Mouse (Mus musculus): ENCODE measurements around the gene Tnfaip2. TPM values are rescaled to one million over a fixed set of nuclear protein-coding genes. Genes with fewer than 3 reads are reported as not detected.

Tnfaip2 gene
- total and polyA plus RNA-seq, 3 experiments = 94.7 to 123 (median 101) TPM

GRCm38 (mm10) chr12:111430868-111431817 is 11.1 kb upstream of the Tnfaip2 start:
- Histone ChIP-seq H3K9me3 (replicated peaks) (peaks cover 4% of the 10 kb centered on the region; the same call in 1 of the 2 replicates), H3K36me3 (replicated peaks) (no peaks in the 10 kb centered on the region), H3K4me1 (ENCODE audit: insufficient read depth, low read depth, low read length) (peaks cover 83% of the 10 kb centered on the region), H3K27me3 (ENCODE audit: insufficient read depth, low read length) (peaks cover 6% of the 10 kb centered on the region; the same call in 1 of the 2 replicates), H3K4me3 (ENCODE audit: low read depth, low read length) (peak overlapping the region; percentile 40; the same call in 1 of the 2 replicates)
- ATAC-seq (ENCODE audit: extremely low read depth, insufficient number of reproducible peaks, low FRiP score, poor library complexity, severe bottlenecking) (no peak), DNase-seq (ENCODE audit: low spot score) (no peak)
- no peak for TF ChIP-seq GATA2 (IDR thresholded peaks at IDR 0.05; ENCODE audit: borderline replicate concordance, low read depth, low read length)
- TF ChIP-seq TAL1 (conservative IDR thresholded peaks at IDR 0.05; ENCODE audit: low read depth, low read length) = no peak
- TF ChIP-seq CTCF (IDR thresholded peaks at IDR 0.05; ENCODE audit: low read depth, low read length) = no peak
- no peak for TF ChIP-seq POLR2AphosphoS5 (IDR thresholded peaks at IDR 0.05; ENCODE audit: insufficient replicate concordance, low read depth, low read length)
- no peak for TF ChIP-seq GATA1 (IDR thresholded peaks at IDR 0.05; ENCODE audit: borderline replicate concordance, low read length)

- Histone ChIP-seq H3K36me3 (replicated peaks) (no peaks in the 10 kb centered on the region), H3K4me1 (ENCODE audit: insufficient read depth, low read depth, low read length) (peaks cover 88% of the 10 kb centered on the region), H3K4me3 (ENCODE audit: low read depth, low read length) (no peak overlapping the region), H3K9me3 (replicated peaks) (peaks cover 4% of the 10 kb centered on the region; the same call in 1 of the 2 replicates), H3K27me3 (ENCODE audit: insufficient read depth, low read length) (peaks cover 6% of the 10 kb centered on the region; the same call in 1 of the 2 replicates)
- no peak for TF ChIP-seq GATA2 (IDR thresholded peaks at IDR 0.05; ENCODE audit: borderline replicate concordance, low read depth, low read length)
- no peak for TF ChIP-seq GATA1 (IDR thresholded peaks at IDR 0.05; ENCODE audit: borderline replicate concordance, low read length)
- no peak for TF ChIP-seq TAL1 (conservative IDR thresholded peaks at IDR 0.05; ENCODE audit: low read depth, low read length)
- no peak for TF ChIP-seq POLR2AphosphoS5 (IDR thresholded peaks at IDR 0.05; ENCODE audit: insufficient replicate concordance, low read depth, low read length)
- TF ChIP-seq CTCF (IDR thresholded peaks at IDR 0.05; ENCODE audit: low read depth, low read length) = no peak
- ATAC-seq (ENCODE audit: extremely low read depth, insufficient number of reproducible peaks, low FRiP score, poor library complexity, severe bottlenecking) = no peak
- no peak for DNase-seq (ENCODE audit: low spot score)
Measured at GRCm38 (mm10) chr12:111432097-111432496, 10.2 kb upstream of the Tnfaip2 start.

- TF ChIP-seq GATA1 (IDR thresholded peaks at IDR 0.05; ENCODE audit: borderline replicate concordance, low read length) (no peak), CTCF (IDR thresholded peaks at IDR 0.05; ENCODE audit: low read depth, low read length) (no peak), POLR2AphosphoS5 (IDR thresholded peaks at IDR 0.05; ENCODE audit: insufficient replicate concordance, low read depth, low read length) (no peak), TAL1 (conservative IDR thresholded peaks at IDR 0.05; ENCODE audit: low read depth, low read length) (no peak), GATA2 (IDR thresholded peaks at IDR 0.05; ENCODE audit: borderline replicate concordance, low read depth, low read length) (no peak)
- ATAC-seq (ENCODE audit: extremely low read depth, insufficient number of reproducible peaks, low FRiP score, poor library complexity, severe bottlenecking) (no peak), DNase-seq (ENCODE audit: low spot score) (no peak)
- no peaks in the 10 kb centered on the region for H3K36me3 ChIP-seq (replicated peaks)
- H3K4me1 ChIP-seq (ENCODE audit: insufficient read depth, low read depth, low read length) = peaks cover 96% of the 10 kb centered on the region
- no peak overlapping the region for H3K4me3 ChIP-seq (ENCODE audit: low read depth, low read length)
- H3K9me3 ChIP-seq (replicated peaks) = peaks cover 4% of the 10 kb centered on the region; the same call in 1 of the 2 replicates
- peaks cover 6% of the 10 kb centered on the region; the same call in 1 of the 2 replicates for H3K27me3 ChIP-seq (ENCODE audit: insufficient read depth, low read length)
Measured at GRCm38 (mm10) chr12:111432751-111433331, 9.4 kb upstream of the Tnfaip2 start.

GRCm38 (mm10) chr12:111434164-111434744 is 8.0 kb upstream of the Tnfaip2 start:
- DNase-seq (ENCODE audit: low spot score) (no peak), ATAC-seq (ENCODE audit: extremely low read depth, insufficient number of reproducible peaks, low FRiP score, poor library complexity, severe bottlenecking) (no peak)
- Histone ChIP-seq H3K27me3 (ENCODE audit: insufficient read depth, low read length) (peaks cover 5% of the 10 kb centered on the region; the same call in 1 of the 2 replicates), H3K9me3 (replicated peaks) (peaks cover 4% of the 10 kb centered on the region; the same call in 1 of the 2 replicates), H3K36me3 (replicated peaks) (no peaks in the 10 kb centered on the region), H3K4me3 (ENCODE audit: low read depth, low read length) (peak overlapping the region; percentile 60; the same call in 1 of the 2 replicates), H3K4me1 (ENCODE audit: insufficient read depth, low read depth, low read length) (peaks cover 100% of the 10 kb centered on the region)
- TF ChIP-seq POLR2AphosphoS5 (IDR thresholded peaks at IDR 0.05; ENCODE audit: insufficient replicate concordance, low read depth, low read length) (no peak), CTCF (IDR thresholded peaks at IDR 0.05; ENCODE audit: low read depth, low read length) (no peak), TAL1 (conservative IDR thresholded peaks at IDR 0.05; ENCODE audit: low read depth, low read length) (no peak), GATA1 (IDR thresholded peaks at IDR 0.05; ENCODE audit: borderline replicate concordance, low read length) (no peak), GATA2 (IDR thresholded peaks at IDR 0.05; ENCODE audit: borderline replicate concordance, low read depth, low read length) (no peak)

GRCm38 (mm10) chr12:111434745-111435327 is 7.4 kb upstream of the Tnfaip2 start:
- DNase-seq (ENCODE audit: low spot score) (peak; percentile 84), ATAC-seq (ENCODE audit: extremely low read depth, insufficient number of reproducible peaks, low FRiP score, poor library complexity, severe bottlenecking) (peak; percentile 81)
- peak overlapping the region; percentile 60; the same call in 1 of the 2 replicates for H3K4me3 ChIP-seq (ENCODE audit: low read depth, low read length)
- H3K4me1 ChIP-seq (ENCODE audit: insufficient read depth, low read depth, low read length) = peaks cover 100% of the 10 kb centered on the region
- no peaks in the 10 kb centered on the region for H3K27me3 ChIP-seq (ENCODE audit: insufficient read depth, low read length)
- peak; percentile 94 for TF ChIP-seq TAL1 (conservative IDR thresholded peaks at IDR 0.05; ENCODE audit: low read depth, low read length)
- peak; percentile 73; the same call in 1 of the 2 replicates for TF ChIP-seq GATA2 (IDR thresholded peaks at IDR 0.05; ENCODE audit: borderline replicate concordance, low read depth, low read length)
- TF ChIP-seq GATA1 (IDR thresholded peaks at IDR 0.05; ENCODE audit: borderline replicate concordance, low read length) = no peak
- TF ChIP-seq CTCF (IDR thresholded peaks at IDR 0.05; ENCODE audit: low read depth, low read length) = no peak
- no peaks in the 10 kb centered on the region for H3K36me3 ChIP-seq (replicated peaks)
- H3K9me3 ChIP-seq (replicated peaks) = no peaks in the 10 kb centered on the region

All from G1E (cell line).